Mouse (Mus musculus) T-cell, adult 2 months (primary cell): Measurements from ENCODE around the gene Nr3c2.

Experiments used
- DNase-seq: peaks from one replicate; pipeline ENCODE4 v3.0.0; 2022; ENCODE audit warnings: low spot score

The Nr3c2 gene

DNA sequence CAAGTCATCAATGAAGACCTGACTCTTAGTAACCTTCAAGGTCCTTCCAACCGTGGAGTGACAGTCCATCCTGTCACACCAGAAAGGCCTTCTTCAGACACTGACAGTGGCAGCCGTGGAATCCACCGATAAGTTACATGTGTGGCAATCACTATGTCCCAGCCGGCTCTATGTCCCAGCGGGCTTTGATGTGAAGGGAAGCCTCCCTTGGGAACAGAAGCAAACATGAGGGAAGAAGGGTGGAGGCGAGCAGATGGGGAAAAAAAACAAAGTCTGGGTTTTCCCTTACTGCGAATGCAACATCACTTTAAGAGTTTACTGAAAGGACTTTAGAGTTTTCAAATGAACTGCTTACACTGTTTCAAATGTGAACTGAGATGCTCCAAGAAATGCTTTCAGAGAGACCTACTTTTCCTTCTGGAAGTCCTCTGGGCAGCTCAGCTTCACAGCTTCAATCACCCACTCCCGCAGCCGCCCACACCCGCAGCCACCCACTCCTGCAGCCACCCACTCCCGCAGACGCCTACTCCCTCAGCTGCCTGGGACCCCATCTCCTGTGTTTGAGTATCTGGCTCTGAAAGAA, 273.9 kb downstream of the Nr3c2 start:
- no peak for DNase-seq

GRCm38 (mm10) chr8:77173736-77174135, 274.5 kb downstream of the Nr3c2 start:
- no peak for DNase-seq

- DNase-seq: no peak
Measured at GRCm38 (mm10) chr8:77175471-77175870, 276.2 kb downstream of the Nr3c2 start.

- DNase-seq: no peak
Measured at GRCm38 (mm10) chr8:77176343-77176742, 277.1 kb downstream of the Nr3c2 start.

- DNase-seq: no peak
Measured at GRCm38 (mm10) chr8:77185816-77186215, 286.6 kb downstream of the Nr3c2 start.

- DNase-seq: no peak
Measured at GRCm38 (mm10) chr8:77186914-77187536, 287.8 kb downstream of the Nr3c2 start.

DNA sequence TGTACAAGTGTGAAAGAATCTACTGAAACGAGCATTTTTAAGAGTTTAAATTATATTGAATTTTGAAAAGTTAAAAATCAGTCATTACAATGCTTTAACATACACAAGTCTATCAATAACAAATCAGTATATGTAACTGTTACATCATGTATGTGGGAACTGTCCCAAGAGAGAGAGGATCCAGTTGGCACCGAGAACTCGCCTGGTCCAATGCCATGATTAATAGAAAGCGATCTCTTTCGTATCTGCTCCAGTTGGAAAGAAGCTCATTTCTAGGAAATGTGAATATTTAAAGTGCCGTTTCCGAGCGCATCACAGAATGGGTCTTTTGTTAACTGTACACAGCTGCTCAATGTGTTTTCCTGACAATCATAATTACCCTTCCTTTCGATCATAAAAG, 288.5 kb downstream of the Nr3c2 start:
- no peak for DNase-seq

GRCm38 (mm10) chr8:77188298-77188697, 289.1 kb downstream of the Nr3c2 start:
- DNase-seq: no peak

DNA sequence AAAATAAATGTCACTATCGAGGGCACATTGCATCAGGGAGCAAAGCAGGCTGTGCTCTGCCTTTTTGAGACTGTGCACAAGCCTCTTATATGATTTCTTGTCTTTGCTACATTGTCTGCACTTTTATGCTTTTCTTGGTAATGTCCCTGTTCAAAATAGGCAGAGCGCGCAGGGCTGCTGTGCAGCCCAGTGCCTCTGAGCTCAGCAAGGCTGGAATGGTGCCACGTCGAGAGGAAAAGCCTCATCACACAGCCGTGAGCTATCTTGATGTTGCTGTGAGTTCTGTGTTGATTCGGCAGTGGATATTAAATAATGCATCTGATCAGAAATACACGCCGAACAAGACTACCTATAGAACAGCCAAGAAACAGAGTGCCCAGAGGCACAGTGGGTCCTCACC, 290.1 kb downstream of the Nr3c2 start:
- DNase-seq: no peak

- DNase-seq: no peak
Measured at GRCm38 (mm10) chr8:77190393-77190792, 291.2 kb downstream of the Nr3c2 start.

- no peak for DNase-seq
Measured at GRCm38 (mm10) chr8:77209297-77209696, 310.1 kb downstream of the Nr3c2 start.

- no peak for DNase-seq
Measured at GRCm38 (mm10) chr8:77213893-77214464, 314.7 kb downstream of the Nr3c2 start.

DNA sequence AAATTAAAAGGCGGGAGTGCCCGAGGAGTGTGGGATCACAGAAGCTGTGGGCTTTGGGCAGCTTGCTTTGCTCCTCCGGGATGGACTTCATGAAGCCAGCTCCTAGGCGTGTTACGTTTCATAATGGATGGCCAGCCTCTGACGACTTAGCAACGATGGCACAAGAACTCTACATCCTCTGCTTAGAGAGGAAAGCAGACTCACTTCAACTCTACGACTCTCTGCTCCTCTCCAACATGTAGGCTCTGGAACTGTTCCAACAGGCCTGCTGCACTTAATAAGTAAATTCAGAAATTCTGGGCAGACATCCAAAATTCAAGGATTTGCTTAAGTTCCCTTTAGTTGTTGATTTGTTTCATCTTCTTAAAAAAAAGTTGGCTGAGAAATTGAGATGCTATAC, 315.4 kb downstream of the Nr3c2 start:
- DNase-seq: no peak

DNA sequence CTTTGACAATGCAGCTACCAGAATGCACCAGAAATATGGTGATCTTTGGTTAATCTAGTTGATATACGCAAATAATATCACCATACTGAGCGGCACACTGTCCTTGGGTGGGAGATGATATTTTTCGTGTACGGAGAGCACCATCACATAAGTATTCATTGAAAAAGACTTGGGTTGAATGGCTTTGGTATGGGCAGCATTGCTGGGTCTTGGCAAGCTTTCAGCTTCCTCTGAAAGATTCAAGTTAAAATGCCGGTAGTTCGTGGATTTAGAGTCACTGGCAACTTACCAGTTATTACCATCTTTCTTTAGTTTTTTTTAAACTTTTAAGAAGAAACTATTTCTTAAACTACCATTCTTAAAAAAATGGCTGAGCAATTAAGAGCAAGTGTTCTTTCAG, 315.9 kb downstream of the Nr3c2 start:
- no peak for DNase-seq

GRCm38 (mm10) chr8:77223123-77223522, 323.9 kb downstream of the Nr3c2 start:
- no peak for DNase-seq

- no peak for DNase-seq
Measured at GRCm38 (mm10) chr8:77227742-77228141, 328.5 kb downstream of the Nr3c2 start.

GRCm38 (mm10) chr8:77228688-77229087, 329.4 kb downstream of the Nr3c2 start:
- DNase-seq: no peak

DNA sequence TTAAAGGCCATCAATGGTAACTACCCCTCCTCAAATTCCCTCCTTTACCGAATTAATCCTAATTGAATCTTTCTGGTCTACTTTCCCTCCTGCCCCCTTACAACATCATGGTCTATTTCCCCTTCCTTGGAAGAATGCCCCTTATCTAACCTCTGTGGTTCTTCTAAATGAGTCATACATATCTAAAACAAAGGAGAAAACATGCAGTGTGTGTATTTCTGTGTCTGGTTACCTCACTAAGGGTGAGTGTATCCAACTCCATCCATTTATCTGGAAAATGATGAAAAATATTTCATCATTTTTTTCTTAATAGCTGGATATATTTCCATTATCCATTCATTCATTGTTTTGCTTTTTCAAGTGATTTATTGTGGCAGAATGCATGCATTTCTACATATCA, 332.0 kb downstream of the Nr3c2 start:
- no peak for DNase-seq

- DNase-seq: no peak
Measured at GRCm38 (mm10) chr8:77231834-77232233, 332.6 kb downstream of the Nr3c2 start.

DNA sequence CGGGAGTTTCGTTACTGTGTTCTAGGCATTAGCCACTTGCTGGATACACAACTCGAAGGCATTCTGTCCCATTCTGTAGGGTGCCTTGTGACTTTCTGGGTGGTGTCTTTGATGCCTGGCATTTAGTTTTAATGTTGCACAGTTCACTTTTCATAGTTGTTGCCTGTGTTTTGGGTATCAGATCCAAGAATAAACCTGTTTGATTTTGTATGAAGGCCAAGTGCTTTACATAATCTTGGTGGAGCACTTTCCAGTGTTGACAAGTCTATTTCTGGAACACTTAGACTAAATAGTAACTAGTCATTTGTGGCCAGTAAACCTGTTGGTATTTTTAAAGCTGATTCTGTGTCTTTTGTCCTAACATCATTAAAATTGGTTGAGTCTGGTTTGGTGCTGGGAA, 333.2 kb downstream of the Nr3c2 start:
- DNase-seq: no peak

- no peak for DNase-seq
Measured at GRCm38 (mm10) chr8:77236701-77237100, 337.5 kb downstream of the Nr3c2 start.

DNA sequence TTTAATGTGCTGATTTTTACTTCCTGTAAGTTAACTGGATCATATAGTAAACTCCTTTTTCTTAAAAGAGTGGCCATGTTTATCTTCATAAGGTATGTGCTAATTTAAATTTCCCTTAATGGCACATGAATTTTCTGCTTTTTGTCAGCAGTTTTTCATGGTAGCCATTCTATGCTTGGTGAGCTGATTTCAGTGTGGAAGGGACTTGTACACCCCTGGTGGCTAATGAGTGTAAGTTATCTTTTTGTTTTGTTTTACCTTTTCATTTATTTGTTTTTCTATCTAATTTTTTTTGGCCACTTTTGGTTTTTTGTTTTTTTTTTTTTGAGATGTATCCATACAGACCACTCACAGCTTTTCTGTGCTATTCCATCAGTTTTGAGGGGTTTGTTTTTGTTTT, 340.2 kb downstream of the Nr3c2 start:
- no peak for DNase-seq

DNA sequence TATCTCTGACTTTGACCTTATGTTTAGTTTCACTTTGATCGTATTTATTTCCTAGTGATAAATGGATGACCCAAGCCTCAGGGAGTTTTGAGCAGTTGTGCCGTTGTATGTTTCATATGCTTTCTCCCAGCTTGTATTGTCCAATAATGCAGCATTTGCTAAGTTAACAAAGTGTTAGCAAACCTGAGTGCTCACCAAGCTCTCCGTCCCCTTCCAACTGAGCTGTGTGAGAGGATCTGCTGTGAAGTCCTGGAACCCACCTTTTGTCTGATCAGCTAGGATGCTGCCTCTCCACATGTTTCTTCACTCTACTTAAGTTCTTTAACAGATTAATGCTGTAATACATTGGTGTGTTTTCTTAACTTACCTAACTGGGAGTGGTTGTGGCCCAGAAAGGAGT, 342.1 kb downstream of the Nr3c2 start:
- no peak for DNase-seq

- DNase-seq: no peak
Measured at GRCm38 (mm10) chr8:77250094-77250493, 350.9 kb downstream of the Nr3c2 start.
